In the genomic region with DNA sequence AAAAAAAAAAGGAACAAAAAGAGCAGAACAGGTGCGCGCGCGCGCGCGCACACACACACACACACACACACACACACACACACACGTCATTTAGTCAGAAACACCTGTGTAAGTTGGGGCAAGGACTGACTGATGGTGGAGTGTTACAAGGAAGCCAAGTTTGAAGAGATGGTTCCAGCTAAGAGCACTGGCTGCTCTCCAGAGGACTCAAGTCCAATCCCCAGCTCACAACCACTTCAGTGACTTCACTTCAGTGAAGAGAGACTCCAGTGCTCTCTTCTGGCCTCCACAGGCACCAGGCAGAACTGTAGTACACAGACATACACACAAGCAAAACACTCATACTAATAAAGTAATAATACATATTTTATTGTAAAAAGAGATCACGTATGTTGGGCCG, we compare ENCODE assay signal across 18 mouse cellular contexts. TPM values are rescaled to one million over a fixed set of nuclear protein-coding genes. Genes with fewer than 3 reads are reported as not detected.
DNase-seq lines count a peak whose midpoint lies in the region; ATAC-seq and TF ChIP-seq lines count a peak whose summit lies in the region.
"Had no signal": no experiment of that assay in that cellular context is flagged by ENCODE, and none has a peak within 500 bp of the region (broad histone marks: within the 10 kb centered on the region; RNA-seq: fewer than 3 reads in every experiment).

No protein-coding gene starts in this region.

- no peak overlapping the region for H3K4me2 ChIP-seq in kidney, postnatal 0 days (ENCODE audit: low read length)
- no peak overlapping the region for H3K4me2 ChIP-seq in kidney, embryonic 14.5 days (replicated peaks; ENCODE audit: low read depth, low read length)
- H3K4me2 ChIP-seq in liver, embryonic 11.5 days: no peak overlapping the region
- H3K4me2 ChIP-seq: heart, embryonic 11.5 days; hindbrain, embryonic 15.5 days; lung, embryonic 15.5 days had no signal

- 95% methylated on average over 10 of the region's 10 CpGs for WGBS in kidney, postnatal 0 days
- WGBS in kidney, embryonic 14.5 days: 98% methylated on average over 10 of the region's 10 CpGs
- WGBS in liver, embryonic 11.5 days: 96% methylated on average over 10 of the region's 10 CpGs

- peak; percentile 15; the same call in 1 of the 2 replicates for TF ChIP-seq CTCF in kidney, postnatal 0 days (IDR thresholded peaks at IDR 0.05; ENCODE audit: low read depth)

- H3K9me3 ChIP-seq in kidney, postnatal 0 days (replicated peaks; ENCODE audit: low read length): no peaks in the 10 kb centered on the region
- no peaks in the 10 kb centered on the region for H3K9me3 ChIP-seq in kidney, embryonic 14.5 days (ENCODE audit: control insufficient read depth, low read length)
- H3K9me3 ChIP-seq in liver, embryonic 11.5 days (ENCODE audit: control insufficient read depth, low read length): no peaks in the 10 kb centered on the region
- H3K9me3 ChIP-seq: hindbrain, embryonic 15.5 days; lung, embryonic 15.5 days had no signal

- peak; percentile 6 for DNase-seq in CD4-positive, CD25-positive, alpha-beta regulatory T cell, adult 2 months (ENCODE audit: low read depth, low spot score)
- no peak for DNase-seq in kidney, postnatal 0 days (ENCODE audit: low spot score)
- DNase-seq in kidney, postnatal 25 days: peak; percentile 34 to 51
- DNase-seq in MN1 (ENCODE audit: low spot score): no peak
- no peak for DNase-seq in liver, embryonic 11.5 days (ENCODE audit: low spot score)
- DNase-seq in urinary bladder, adult 18-20 months (ENCODE audit: low spot score in 2 of 2): no peak
- DNase-seq: adrenal gland, adult 8-10 months; cerebellum, adult 11 months; cerebellum, postnatal 14 days; gastrocnemius, postnatal 36 days; left cerebral cortex, postnatal 4 days; right cerebral cortex, adult 18-20 months had no signal

- H3K9ac ChIP-seq in kidney, postnatal 0 days (ENCODE audit: low read depth, low read length): no peak overlapping the region
- no peak overlapping the region for H3K9ac ChIP-seq in kidney, embryonic 14.5 days (ENCODE audit: low read depth, low read length)
- no peak overlapping the region for H3K9ac ChIP-seq in liver, embryonic 11.5 days (ENCODE audit: low read depth, low read length)
- H3K9ac ChIP-seq: hindbrain, embryonic 15.5 days; lung, embryonic 15.5 days had no signal

- H3K4me3 ChIP-seq in kidney, postnatal 0 days (replicated peaks; ENCODE audit: low read depth, low read length): no peak overlapping the region
- H3K4me3 ChIP-seq in kidney, embryonic 14.5 days (ENCODE audit: low read length): no peak overlapping the region
- no peak overlapping the region for H3K4me3 ChIP-seq in liver, embryonic 11.5 days (ENCODE audit: low read depth, low read length)
- H3K4me3 ChIP-seq: hindbrain, embryonic 15.5 days; lung, embryonic 15.5 days had no signal

- H3K36me3 ChIP-seq in kidney, postnatal 0 days (ENCODE audit: insufficient read depth, low read length): no peaks in the 10 kb centered on the region
- no peaks in the 10 kb centered on the region for H3K36me3 ChIP-seq in kidney, embryonic 14.5 days (ENCODE audit: control insufficient read depth, insufficient read depth, low read length)
- no peaks in the 10 kb centered on the region for H3K36me3 ChIP-seq in liver, embryonic 11.5 days (ENCODE audit: control insufficient read depth, insufficient read depth, low read length)
- H3K36me3 ChIP-seq: hindbrain, embryonic 15.5 days; lung, embryonic 15.5 days had no signal

- H3K4me1 ChIP-seq in kidney, postnatal 0 days (replicated peaks; ENCODE audit: insufficient read depth, low read length): peaks cover 18% of the 10 kb centered on the region; the same call in 1 of the 2 replicates
- peaks cover 23% of the 10 kb centered on the region for H3K4me1 ChIP-seq in kidney, embryonic 14.5 days (ENCODE audit: control insufficient read depth, insufficient read depth, low read length)
- no peaks in the 10 kb centered on the region for H3K4me1 ChIP-seq in liver, embryonic 11.5 days (replicated peaks; ENCODE audit: control insufficient read depth, insufficient read depth, low read length)
- H3K4me1 ChIP-seq: hindbrain, embryonic 15.5 days had no signal

- no peaks in the 10 kb centered on the region for H3K27me3 ChIP-seq in kidney, postnatal 0 days (ENCODE audit: insufficient read depth, low read length)
- no peaks in the 10 kb centered on the region for H3K27me3 ChIP-seq in kidney, embryonic 14.5 days (ENCODE audit: control insufficient read depth, insufficient read depth, low read length)
- H3K27me3 ChIP-seq in liver, embryonic 11.5 days (replicated peaks; ENCODE audit: control insufficient read depth, insufficient read depth, low read length): no peaks in the 10 kb centered on the region
- H3K27me3 ChIP-seq: hindbrain, embryonic 15.5 days; lung, embryonic 15.5 days had no signal

- no peak for ATAC-seq in CD4-positive, CD25-positive, alpha-beta regulatory T cell, adult 4 months
- no peak for ATAC-seq in kidney, postnatal 0 days (replicated peaks; ENCODE audit: low FRiP score, low read depth)
- no peak for ATAC-seq in kidney, embryonic 14.5 days (ENCODE audit: low FRiP score, low TSS enrichment)
- ATAC-seq in liver, embryonic 11.5 days (replicated peaks; ENCODE audit: low FRiP score): no peak
- ATAC-seq: forebrain, embryonic 14.5 days had no signal

- H3K27ac ChIP-seq in kidney, postnatal 0 days: no peak overlapping the region
- H3K27ac ChIP-seq in kidney, embryonic 14.5 days (ENCODE audit: low read depth, low read length): no peak overlapping the region
- H3K27ac ChIP-seq in liver, embryonic 11.5 days (ENCODE audit: low read depth, low read length): no peak overlapping the region
- H3K27ac ChIP-seq: hindbrain, embryonic 15.5 days; lung, embryonic 15.5 days had no signal

RNA-seq across cellular contexts. Expression of a gene that starts 29.1 kb away (rescaled TPM):
- 10 to 100 TPM; 10.4 to 14.6 TPM for polyA plus RNA-seq in CD4-positive, CD25-positive, alpha-beta regulatory T cell, adult 4 months (2017; shearing (Covaris generic))
- 38.2 and 40.6 TPM in 2 replicates for polyA plus RNA-seq in kidney, postnatal 0 days (2015; fragmentation: Nextera tagmentation; extraction: Ambion mirVana)
- polyA plus RNA-seq in kidney, embryonic 14.5 days (2014; fragmentation: Nextera tagmentation; extraction: Ambion mirVana): 67.8 and 78.1 TPM in 2 replicates
- 33.3 and 40.0 TPM in 2 replicates for polyA plus RNA-seq in liver, embryonic 11.5 days (2014; fragmentation: Nextera tagmentation; extraction: Ambion mirVana)

RNA-seq across cellular contexts. Expression of a gene that starts 35.5 kb away (rescaled TPM):
- not detected for polyA plus RNA-seq in CD4-positive, CD25-positive, alpha-beta regulatory T cell, adult 4 months (2017; shearing (Covaris generic))
- polyA plus RNA-seq in kidney, postnatal 0 days (2015; fragmentation: Nextera tagmentation; extraction: Ambion mirVana): 449 and 494 TPM in 2 replicates
- polyA plus RNA-seq in kidney, embryonic 14.5 days (2014; fragmentation: Nextera tagmentation; extraction: Ambion mirVana): 218 and 250 TPM in 2 replicates
- 98.9 and 115 TPM in 2 replicates for polyA plus RNA-seq in liver, embryonic 11.5 days (2014; fragmentation: Nextera tagmentation; extraction: Ambion mirVana)

RNA-seq across cellular contexts. Expression of a gene that starts 47.0 kb away (rescaled TPM):
- 10 to 100 TPM; 25.0 to 27.3 TPM for polyA plus RNA-seq in CD4-positive, CD25-positive, alpha-beta regulatory T cell, adult 4 months (2017; shearing (Covaris generic))
- 2.6 and 4.6 TPM in 2 replicates for polyA plus RNA-seq in kidney, postnatal 0 days (2015; fragmentation: Nextera tagmentation; extraction: Ambion mirVana)
- 6.4 and 7.4 TPM in 2 replicates for polyA plus RNA-seq in kidney, embryonic 14.5 days (2014; fragmentation: Nextera tagmentation; extraction: Ambion mirVana)
- 3.6 and 5.1 TPM in 2 replicates for polyA plus RNA-seq in liver, embryonic 11.5 days (2014; fragmentation: Nextera tagmentation; extraction: Ambion mirVana)

RNA-seq across cellular contexts. Expression of a gene that starts 52.2 kb away (rescaled TPM):
- polyA plus RNA-seq in CD4-positive, CD25-positive, alpha-beta regulatory T cell, adult 4 months (2017; shearing (Covaris generic)): 1 to 10 TPM; 5.1 to 5.4 TPM
- 227 and 252 TPM in 2 replicates for polyA plus RNA-seq in kidney, postnatal 0 days (2015; fragmentation: Nextera tagmentation; extraction: Ambion mirVana)
- polyA plus RNA-seq in kidney, embryonic 14.5 days (2014; fragmentation: Nextera tagmentation; extraction: Ambion mirVana): 199 and 227 TPM in 2 replicates
- 247 and 278 TPM in 2 replicates for polyA plus RNA-seq in liver, embryonic 11.5 days (2014; fragmentation: Nextera tagmentation; extraction: Ambion mirVana)

Comparison
In these comparisons a context has a peak if more than half of its experiments do, and no peak if none do; other contexts are left out.
1. DNase-seq: peak in CD4-positive, CD25-positive, alpha-beta regulatory T cell, adult 2 months (single experiment) and kidney, postnatal 25 days (2 of 2); none in kidney, postnatal 0 days (single experiment), MN1 (single experiment), liver, embryonic 11.5 days (single experiment) and urinary bladder, adult 18-20 months (0 of 2).
2. RNA of a gene that starts 35.5 kb away (polyA plus RNA-seq): 449 to 494 TPM in kidney, postnatal 0 days, 218 to 250 TPM in kidney, embryonic 14.5 days and 98.9 to 115 TPM in liver, embryonic 11.5 days; not detected in CD4-positive, CD25-positive, alpha-beta regulatory T cell, adult 4 months; every median in the first group is over 10 times any median in the second.